Mouse (Mus musculus) heart, adult 2 months (tissue): ENCODE results near the gene Kdm6b.
A peak's percentile ranks its signal among the peaks of the same experiment; 100 is the strongest.

Source experiments
- CTCF ChIP-seq: fragments of 200-600 bp; IDR thresholded peaks from 2 replicates; pipeline ENCODE4 v1.8.1; 2022; ENCODE audit warnings: antibody characterized with exemption, mild to moderate bottlenecking, moderate library complexity
- EP300 ChIP-seq: fragments of 200-500 bp; IDR thresholded peaks from 2 replicates; pipeline ENCODE4 v1.6.1; 2011; ENCODE audit warnings: low read depth, low read length, control low read depth; ENCODE audit not compliant: insufficient read depth
- POLR2A ChIP-seq: fragments of 200-500 bp; IDR thresholded peaks from 2 replicates; pipeline ENCODE4 v1.6.1; 2011; ENCODE audit warnings: mild to moderate bottlenecking, low read depth, low read length, control low read depth; ENCODE audit not compliant: insufficient read depth

DNA sequence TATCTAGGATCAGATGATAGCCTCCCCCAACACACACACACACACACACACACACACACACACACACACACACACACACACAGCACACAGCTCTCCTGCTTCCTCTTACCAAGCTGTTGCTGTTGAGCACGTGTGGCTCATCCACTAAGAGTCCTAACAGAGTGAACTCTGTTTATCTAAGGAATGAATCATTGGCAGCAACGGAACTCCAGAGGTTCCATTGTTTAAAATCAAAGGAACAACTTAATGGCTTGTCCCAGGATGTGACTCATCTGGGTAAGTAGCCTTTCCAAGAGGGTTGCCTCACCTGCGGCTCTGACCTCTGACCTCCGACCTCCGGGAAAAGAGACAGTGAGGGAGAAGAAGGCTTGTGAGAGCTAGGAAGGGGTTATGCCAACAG is 29.9 kb upstream of the Kdm6b start:
- TF ChIP-seq POLR2A: no peak
- 0 out of 2 replicates have a peak, but pooled peaks have one; percentile 66 for TF ChIP-seq EP300
- no peak for TF ChIP-seq CTCF
